Mouse (Mus musculus): Measurements from ENCODE around the gene Nuak2.

The Nuak2 gene

DNA sequence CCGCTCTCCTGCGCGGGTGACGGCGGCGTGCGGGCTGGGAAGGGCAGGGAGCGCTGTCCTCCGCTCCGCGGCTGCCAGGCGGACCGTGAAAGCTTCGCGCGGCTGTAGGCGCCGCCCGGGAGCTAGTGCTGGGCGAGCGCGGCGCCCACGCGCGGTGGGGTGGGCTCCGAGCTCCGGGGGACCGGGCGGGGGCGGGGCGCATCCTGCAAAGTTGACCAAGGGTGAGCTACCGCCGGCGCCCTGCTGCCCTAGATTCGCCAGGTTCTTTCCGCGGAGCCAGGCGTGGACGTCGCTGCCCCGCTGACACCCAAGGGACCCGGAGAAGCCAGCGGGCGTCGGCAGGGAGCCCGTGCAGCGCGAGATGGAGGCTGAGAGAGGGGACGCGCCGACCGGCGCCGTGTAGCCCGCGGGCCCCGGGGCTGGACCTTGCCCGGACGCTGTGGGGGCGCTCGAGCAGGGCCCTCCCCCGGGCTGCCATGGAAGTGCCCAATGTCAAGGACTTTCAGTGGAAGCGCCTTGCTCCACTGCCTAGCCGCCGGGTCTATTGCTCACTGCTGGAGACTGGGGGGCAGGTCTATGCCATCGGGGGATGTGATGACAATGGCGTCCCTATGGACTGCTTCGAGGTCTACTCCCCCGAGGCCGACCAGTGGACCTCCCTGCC lies 17.0 kb upstream of the Nuak2 start:
- peak; percentile 52 for DNase-seq

DNA sequence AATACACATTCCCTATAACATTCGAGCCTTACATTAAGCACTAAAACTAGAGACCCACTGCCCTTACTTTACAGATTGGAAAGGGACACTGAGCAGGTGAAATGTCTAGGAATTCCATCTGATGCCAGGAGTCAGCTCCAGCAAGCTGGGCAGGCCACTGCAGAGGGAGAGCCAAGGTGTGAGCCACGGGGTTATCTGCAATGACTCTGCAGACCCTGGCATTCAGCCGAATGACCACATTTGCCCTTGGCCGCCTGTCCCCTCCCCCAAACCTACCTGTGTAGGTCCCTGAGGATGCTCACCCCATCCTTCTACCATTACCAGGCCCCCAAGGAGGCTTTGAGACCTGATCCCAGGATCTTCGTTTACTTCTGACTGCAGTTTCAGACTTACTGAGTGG lies 16.2 kb upstream of the Nuak2 start:
- peak; percentile 28 for DNase-seq

GRCm38 (mm10) chr1:132301242-132301641 lies 14.7 kb upstream of the Nuak2 start:
- peak; percentile 1 for DNase-seq

GRCm38 (mm10) chr1:132302341-132302866 lies 13.5 kb upstream of the Nuak2 start:
- no peak for DNase-seq

GRCm38 (mm10) chr1:132304618-132305214 lies 11.2 kb upstream of the Nuak2 start:
- peak; percentile 51 for DNase-seq

DNA sequence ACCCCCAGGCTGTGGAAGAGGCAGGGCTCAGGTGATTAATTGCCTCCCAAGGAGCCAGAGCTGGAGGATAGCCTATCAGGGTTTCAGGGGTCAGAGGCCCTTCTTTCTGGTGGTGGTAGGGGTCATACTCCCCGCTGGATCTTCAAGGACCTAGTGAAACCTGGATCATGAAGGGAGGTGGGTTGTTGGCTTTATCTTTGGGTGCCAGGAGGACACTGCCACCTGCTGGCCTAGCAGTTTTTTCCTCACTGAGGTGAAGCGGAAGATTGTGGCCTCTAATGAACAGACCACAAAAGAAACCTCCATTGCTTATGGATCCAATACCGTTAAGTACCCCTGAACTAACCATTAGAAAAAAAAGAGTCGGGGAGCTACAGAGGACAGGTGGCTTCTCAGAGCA lies 9.8 kb upstream of the Nuak2 start:
- DNase-seq: peak; percentile 80

- DNase-seq: peak; percentile 30
Measured at GRCm38 (mm10) chr1:132306808-132307207, 9.1 kb upstream of the Nuak2 start.

DNA sequence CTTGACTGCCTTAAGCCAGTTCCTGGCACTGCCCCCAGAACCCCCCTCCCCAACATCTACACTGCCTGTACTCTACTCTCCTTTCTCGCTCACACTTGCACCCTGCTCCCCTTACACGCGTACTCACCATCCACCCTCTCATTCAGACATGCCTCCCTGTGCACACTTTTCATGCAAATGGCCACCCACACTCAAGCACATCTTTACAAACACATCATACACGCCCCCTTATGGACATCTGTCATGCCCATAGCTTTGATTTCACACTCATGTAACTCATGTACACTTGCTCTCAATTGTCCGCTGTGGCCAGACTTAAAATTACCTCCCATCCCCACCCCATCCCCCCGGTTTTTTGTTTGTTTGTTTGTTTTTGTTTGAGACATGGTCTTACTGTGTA lies 8.0 kb upstream of the Nuak2 start:
- no peak for DNase-seq

DNA sequence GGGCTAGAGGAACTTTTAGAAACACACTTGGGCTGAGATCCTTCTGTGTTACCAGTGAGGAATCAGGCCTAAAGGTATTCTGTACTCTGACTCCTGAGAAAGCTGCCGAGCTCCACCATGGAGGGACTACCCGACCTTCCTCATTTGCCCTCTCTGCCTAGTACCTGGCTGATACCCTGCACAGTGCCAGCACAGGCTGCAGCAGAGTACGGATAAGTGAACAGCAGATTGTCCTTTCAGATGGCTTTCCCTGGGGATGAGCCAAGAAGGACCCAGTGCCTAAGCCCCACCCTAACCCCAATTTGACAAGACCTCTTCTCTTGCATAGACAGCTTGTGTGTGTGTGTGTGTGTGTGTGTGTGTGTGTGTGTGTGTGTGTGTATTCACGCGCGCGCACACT lies 7.3 kb upstream of the Nuak2 start:
- DNase-seq: no peak

GRCm38 (mm10) chr1:132310754-132311153 lies 5.2 kb upstream of the Nuak2 start:
- peak; percentile 91 for DNase-seq

- peak; percentile 70 for DNase-seq
Measured at GRCm38 (mm10) chr1:132311174-132311859, 4.6 kb upstream of the Nuak2 start.

GRCm38 (mm10) chr1:132312043-132312442 lies 3.9 kb upstream of the Nuak2 start:
- peak; percentile 60 for DNase-seq

DNA sequence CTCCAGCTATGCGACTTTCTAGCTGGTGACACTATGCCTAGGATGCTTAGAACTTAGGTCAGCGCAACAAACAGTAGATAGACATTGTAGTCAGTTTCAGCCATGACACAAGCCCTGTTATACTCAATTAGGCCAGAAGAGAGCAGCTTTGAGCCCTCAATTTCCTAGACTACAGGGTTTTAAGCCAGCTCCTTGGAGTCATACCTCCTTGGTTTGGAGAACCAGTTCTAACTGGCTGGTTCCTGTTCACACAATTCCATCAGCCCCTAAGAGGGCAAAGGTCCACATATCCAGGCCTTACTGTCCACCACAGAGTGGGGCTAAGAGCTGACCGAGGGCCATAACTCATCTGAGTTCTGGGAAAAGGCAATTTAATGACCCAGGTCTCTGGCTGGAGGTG lies 3.2 kb upstream of the Nuak2 start:
- peak; percentile 95 for DNase-seq

DNA sequence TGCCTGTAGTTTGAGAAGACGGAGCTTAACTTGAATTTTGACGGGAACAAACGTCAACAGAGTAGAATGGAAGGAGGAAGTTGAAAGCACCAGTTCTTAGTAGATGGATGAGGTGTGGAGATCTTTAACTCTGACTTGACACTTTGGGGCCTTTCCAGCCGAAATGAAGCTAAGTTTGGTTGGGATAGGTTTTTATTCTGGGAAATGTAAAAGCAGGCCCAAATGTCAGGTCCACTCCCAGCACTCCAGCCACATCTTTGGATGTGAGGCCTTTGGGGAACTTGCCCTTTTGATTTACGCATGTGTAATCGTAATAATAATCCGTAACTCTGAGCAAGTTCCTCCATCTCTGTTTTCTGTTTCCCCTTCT lies 684 bp downstream of the Nuak2 start:
- DNase-seq: no peak

DNA sequence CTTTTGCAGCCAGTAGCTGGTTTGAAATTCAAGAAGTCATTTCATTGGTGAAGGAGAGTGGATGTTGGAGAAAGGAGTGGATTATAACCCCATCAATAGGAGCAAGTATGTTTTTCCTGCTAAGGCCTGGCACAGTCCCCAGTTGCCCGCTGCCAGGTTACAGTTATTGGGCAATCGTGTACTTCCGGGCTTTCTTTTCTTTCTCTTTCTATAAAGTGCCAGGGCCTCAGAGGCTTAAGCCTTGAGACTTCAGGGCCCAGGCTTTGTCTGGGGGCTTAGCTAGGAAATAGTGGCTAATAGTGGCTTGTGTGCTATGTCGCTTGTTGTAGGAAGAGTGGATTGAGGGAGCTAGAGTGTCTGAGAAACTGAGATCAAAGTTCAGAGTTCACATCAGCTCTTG lies 1.5 kb downstream of the Nuak2 start:
- peak; percentile 74 for DNase-seq

DNA sequence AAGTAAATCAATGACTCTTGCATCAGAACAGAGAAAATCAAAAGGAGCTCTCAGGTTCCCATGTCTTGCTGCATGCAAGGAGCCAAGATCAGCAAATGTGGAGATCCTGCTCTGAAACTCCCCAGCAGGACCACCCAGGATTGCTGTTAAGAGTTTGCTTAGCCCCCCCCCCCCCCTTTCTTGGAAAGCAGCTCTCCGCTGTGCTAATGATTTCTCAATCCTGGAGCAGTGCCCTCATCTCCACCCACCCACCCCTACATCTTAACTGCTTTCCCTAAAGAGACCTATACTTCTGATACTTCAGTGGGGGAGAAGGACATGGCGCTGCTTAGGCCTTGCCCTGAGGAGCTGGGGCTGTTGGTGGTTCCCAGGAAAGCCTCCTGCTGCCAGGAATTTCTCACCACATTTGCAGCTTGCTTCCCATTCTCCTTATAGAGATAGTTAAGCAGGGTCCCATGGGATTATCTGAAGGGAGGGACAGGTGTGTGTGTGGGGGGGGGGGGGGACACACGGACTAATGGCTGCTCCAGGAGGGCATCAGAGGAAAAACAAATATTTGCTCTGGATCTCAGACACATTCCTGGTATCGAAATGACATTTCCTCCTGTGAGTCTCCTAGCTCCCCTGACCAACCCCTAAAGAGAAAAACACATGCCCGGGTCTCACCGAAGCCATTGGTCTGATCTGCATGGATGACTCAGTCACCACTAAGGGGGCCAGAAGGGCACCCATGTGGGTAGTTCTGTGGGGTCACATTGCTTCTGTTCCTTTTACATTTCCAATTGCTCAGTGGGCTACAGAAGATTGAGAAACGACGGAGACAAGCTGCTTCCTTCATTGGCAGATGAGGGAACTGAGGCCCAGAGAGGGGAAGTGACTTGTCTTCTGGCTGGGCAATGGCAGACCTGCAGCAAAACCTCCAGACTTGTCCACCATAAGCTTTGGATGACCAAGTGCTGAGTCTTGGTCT lies 2.3 kb downstream of the Nuak2 start:
- DNase-seq: no peak

DNA sequence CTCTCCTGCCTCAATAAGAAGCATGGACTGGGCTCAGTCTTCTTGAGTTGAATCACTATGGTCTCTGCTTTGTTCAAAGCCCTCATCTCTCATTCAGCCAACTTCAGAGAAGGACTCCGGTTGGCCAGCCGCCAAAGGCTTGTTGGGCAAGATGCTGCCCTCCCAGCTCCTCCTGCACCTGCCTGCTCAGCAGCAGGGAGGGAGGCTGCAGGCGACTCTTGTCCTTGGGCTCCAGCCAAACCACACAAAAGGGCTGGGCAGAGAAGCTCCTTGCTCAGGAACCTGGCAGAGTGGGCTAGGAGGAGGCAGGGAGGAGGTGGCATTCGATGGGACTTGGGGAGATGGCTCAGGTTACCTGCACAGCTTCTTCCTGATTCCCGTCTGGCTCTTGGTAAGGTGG lies 3.3 kb downstream of the Nuak2 start:
- peak; percentile 92 for DNase-seq

- DNase-seq: no peak
Measured at GRCm38 (mm10) chr1:132321821-132322580, 6.1 kb downstream of the Nuak2 start.

GRCm38 (mm10) chr1:132322711-132323542 lies 7.0 kb downstream of the Nuak2 start:
- peak; percentile 73 for DNase-seq

DNA sequence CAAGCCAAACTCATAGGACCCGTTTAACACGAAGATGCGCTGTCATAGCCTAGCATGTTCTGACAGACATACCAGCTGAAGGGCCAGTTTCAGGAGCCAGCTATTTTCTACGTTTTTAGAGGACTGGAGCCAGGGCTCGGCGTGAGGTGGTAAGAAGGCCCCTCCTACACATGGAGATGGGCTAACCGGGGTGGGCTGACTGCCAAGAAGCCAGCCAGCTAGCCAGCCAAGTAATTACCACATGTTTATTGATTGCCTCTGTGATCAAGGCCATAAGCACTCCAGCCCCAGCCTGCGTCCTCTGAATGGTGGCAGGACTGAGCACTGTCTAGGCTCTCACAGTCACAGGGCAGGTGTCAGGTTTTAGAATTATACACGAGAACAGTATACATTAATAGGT lies 10.9 kb downstream of the Nuak2 start:
- DNase-seq: peak; percentile 75

- no peak for DNase-seq
Measured at GRCm38 (mm10) chr1:132327477-132327876, 11.6 kb downstream of the Nuak2 start.

All from kidney, adult 9 months (tissue).